Mouse (Mus musculus) megakaryocyte-erythroid progenitor cell, adult 5 weeks (primary cell): ENCODE data around the gene Enkd1. TPM values are rescaled to one million over a fixed set of nuclear protein-coding genes. Genes with fewer than 3 reads are reported as not detected.

Experiments
- polyA plus RNA-seq: library from polyadenylated mRNA; stranded (reverse); fragments of >175 nt; gene quantifications from 2 replicates; pipeline ENCODE4 v1.2.3, GENCODE M21; 2012

Gene Enkd1
- 52.5 and 60.2 TPM in 2 replicates for polyA plus RNA-seq

GRCm38 (mm10) chr8:105707498-105708403 lies at the start of gene Enkd1, which contains the start of gene 4933405L10Rik:
Gene Enkd1 (minus strand): TSS chr8:105708210.
Gene 4933405L10Rik (plus strand): TSS chr8:105707655.

GRCm38 (mm10) chr8:105700966-105701824 lies 6.8 kb downstream of the Enkd1 start, which contains the start of the genes Acd and Pard6a:
Gene Acd (minus strand): TSS chr8:105701102.
Gene Pard6a (plus strand): TSS chr8:105701148.

GRCm38 (mm10) chr8:105685796-105686308 lies 22.2 kb downstream of the Enkd1 start, which contains the start of gene Carmil2:
Gene Carmil2 (plus strand): TSS chr8:105686274.

Other genes starting within 250 kb of the Enkd1 start
- 1.6 and 2.3 TPM in 2 replicates for gene Tppp3, start 236.7 kb downstream of the Enkd1 start, polyA plus RNA-seq
- gene Zdhhc1, start 211.3 kb downstream of the Enkd1 start, polyA plus RNA-seq: 15.9 and 23.7 TPM in 2 replicates
- 0.16 TPM in 1 of 2 replicates, not detected in the other for gene Hsd11b2, start 189.5 kb downstream of the Enkd1 start, polyA plus RNA-seq
- 44.5 and 45.7 TPM in 2 replicates for gene Atp6v0d1, start 142.2 kb downstream of the Enkd1 start, polyA plus RNA-seq
- gene Ripor1, start 103.0 kb downstream of the Enkd1 start, polyA plus RNA-seq: 65.4 and 94.6 TPM in 2 replicates
- gene Ctcf, start 71.6 kb downstream of the Enkd1 start, polyA plus RNA-seq: 179 and 218 TPM in 2 replicates
- gene Agrp, start 70.8 kb downstream of the Enkd1 start, polyA plus RNA-seq: 0.11 TPM in 1 of 2 replicates, not detected in the other
- 61.0 and 111 TPM in 2 replicates for gene Carmil2, start 21.9 kb downstream of the Enkd1 start, polyA plus RNA-seq
- gene Acd, start 7.1 kb downstream of the Enkd1 start, polyA plus RNA-seq: 54.3 and 56.0 TPM in 2 replicates
- 4.3 and 6.8 TPM in 2 replicates for gene Pard6a, start 7.1 kb downstream of the Enkd1 start, polyA plus RNA-seq
- gene 4933405L10Rik, start 555 bp downstream of the Enkd1 start, polyA plus RNA-seq: not detected in 2 replicates
- 4.4 and 5.4 TPM in 2 replicates for gene Gfod2, start 50.5 kb upstream of the Enkd1 start, polyA plus RNA-seq
- 18.8 and 21.4 TPM in 2 replicates for gene Ranbp10, start 119.1 kb upstream of the Enkd1 start, polyA plus RNA-seq
- gene Tsnaxip1, start 119.5 kb upstream of the Enkd1 start, polyA plus RNA-seq: not detected in 2 replicates
- 19.2 and 20.7 TPM in 2 replicates for gene Cenpt, start 145.1 kb upstream of the Enkd1 start, polyA plus RNA-seq
- gene Thap11, start 146.9 kb upstream of the Enkd1 start, polyA plus RNA-seq: 26.9 and 29.1 TPM in 2 replicates
- 152 and 172 TPM in 2 replicates for gene Nutf2, start 152.4 kb upstream of the Enkd1 start, polyA plus RNA-seq
- gene Edc4, start 172.7 kb upstream of the Enkd1 start, polyA plus RNA-seq: 20.8 and 31.4 TPM in 2 replicates
- 1.1 and 2.7 TPM in 2 replicates for gene Nrn1l, start 185.4 kb upstream of the Enkd1 start, polyA plus RNA-seq
- 11.2 and 12.3 TPM in 2 replicates for gene Pskh1, start 192.2 kb upstream of the Enkd1 start, polyA plus RNA-seq
- gene Ctrl, start 225.7 kb upstream of the Enkd1 start, polyA plus RNA-seq: 0.23 and 0.56 TPM in 2 replicates
- 590 and 652 TPM in 2 replicates for gene Psmb10, start 230.2 kb upstream of the Enkd1 start, polyA plus RNA-seq
- gene Lcat, start 235.2 kb upstream of the Enkd1 start, polyA plus RNA-seq: 0.78 and 0.79 TPM in 2 replicates